Mouse (Mus musculus) layer of hippocampus, postnatal 14 days (tissue): Measurements from ENCODE around the gene Surf2. TPM values are rescaled to one million over a fixed set of nuclear protein-coding genes. Genes with fewer than 3 reads are reported as not detected.
A peak's percentile ranks its signal among the peaks of the same experiment; 100 is the strongest.
"Not testable (repeated sequence)": the region's sequence is repeated elsewhere in the genome, so short reads cannot be mapped to it uniquely, and the experiment has no call there.

Source experiments
- DNase-seq, 2 experiments: peaks; one replicate each; pipeline ENCODE4 v3.0.0; 2021 to 2022; ENCODE audit warnings: low spot score in 2 of 2, mixed read lengths in 1 of 2
- long read RNA-seq, 2 experiments: library from polyadenylated mRNA; stranded (forward); transcript quantifications; one replicate each; pipeline ENCODE4 v2.0.0; 2021
- total RNA-seq, 2 experiments: library from RNA; stranded (reverse); gene quantifications; 2 replicates each; pipeline ENCODE4 v1.2.3; 2021

Gene Surf2
- total RNA-seq, result 10 to 100 TPM; 32.4 to 38.4 TPM
- long read RNA-seq, experiment 1, transcript Surf2-201 (6 exons, 1,203 nt), result major isoform, 8 of 20 reads
- long read RNA-seq, experiment 1, partial matches to known transcripts, result 3 of 20 reads
- long read RNA-seq, experiment 1, other reads (novel, unspliced or antisense), result 6 of 20 reads
- long read RNA-seq, experiment 2, transcript Surf2-201 (6 exons, 1,203 nt), result major isoform, 8 of 20 reads
- long read RNA-seq, experiment 2, partial matches to known transcripts, result 4 of 20 reads
- long read RNA-seq, experiment 2, other reads (novel, unspliced or antisense), result 6 of 20 reads

- peak; percentile 82 to 89 for DNase-seq
Observed at GRCm38 (mm10) chr2:26915927-26916728, at the start of gene Surf2, which contains the start of gene Surf1. TSS of gene Surf2 (plus strand) at chr2:26916367. TSS of gene Surf1 (minus strand) at chr2:26916530.

- DNase-seq, result no peak
Observed at GRCm38 (mm10) chr2:26870666-26871065, 45.5 kb upstream of the Surf2 start.

- no peak for DNase-seq
Observed at GRCm38 (mm10) chr2:26878571-26878970, 37.6 kb upstream of the Surf2 start.

- not testable (repeated sequence) for DNase-seq
Observed at GRCm38 (mm10) chr2:26885541-26885940, 30.6 kb upstream of the Surf2 start.

GRCm38 (mm10) chr2:26886170-26886569, 30.0 kb upstream of the Surf2 start:
- DNase-seq, result not testable (repeated sequence)

GRCm38 (mm10) chr2:26895898-26896297, 20.3 kb upstream of the Surf2 start:
- no peak for DNase-seq

GRCm38 (mm10) chr2:26900731-26901130, 15.4 kb upstream of the Surf2 start:
- no peak for DNase-seq

GRCm38 (mm10) chr2:26901834-26902400, 14.2 kb upstream of the Surf2 start:
- DNase-seq, result no peak

- peak; percentile 88 to 97 for DNase-seq
Observed at GRCm38 (mm10) chr2:26902467-26903220, 13.5 kb upstream of the Surf2 start, which contains the start of gene Surf6. TSS of gene Surf6 (minus strand) at chr2:26902879.

GRCm38 (mm10) chr2:26903311-26903710, 12.9 kb upstream of the Surf2 start:
- DNase-seq, result no peak

- no peak for DNase-seq
Observed at GRCm38 (mm10) chr2:26905936-26906335, 10.2 kb upstream of the Surf2 start.

GRCm38 (mm10) chr2:26906431-26906830, 9.7 kb upstream of the Surf2 start:
- no peak for DNase-seq

- no peak for DNase-seq
Observed at GRCm38 (mm10) chr2:26907109-26907508, 9.1 kb upstream of the Surf2 start.

GRCm38 (mm10) chr2:26908710-26909386, 7.3 kb upstream of the Surf2 start:
- no peak for DNase-seq

GRCm38 (mm10) chr2:26909387-26909784, 6.8 kb upstream of the Surf2 start:
- DNase-seq, result no peak

GRCm38 (mm10) chr2:26910124-26910993, 5.8 kb upstream of the Surf2 start, which contains the start of the genes Med22 and Rpl7a:
TSS of gene Med22 (minus strand) at chr2:26910677.
TSS of gene Rpl7a (plus strand) at chr2:26910764.
- DNase-seq, result peak; percentile 100

- peak in 1 of 2 experiments; percentile 69 for DNase-seq
Observed at GRCm38 (mm10) chr2:26910994-26911765, 5.0 kb upstream of the Surf2 start.

- no peak for DNase-seq
Observed at GRCm38 (mm10) chr2:26912253-26912770, 3.9 kb upstream of the Surf2 start.
